Mouse (Mus musculus) retina, postnatal 1 day (tissue): Measurements from ENCODE around the gene Coq5.

ENCODE experiments used
- DNase-seq: peaks from one replicate; pipeline ENCODE4 v3.0.0-alpha.2; 2012

Gene Coq5

GRCm38 (mm10) chr5:115279226-115280049 is at the start of gene Coq5:
Gene Coq5 (plus strand): TSS chr5:115279666.
- peak; percentile 89 for DNase-seq

- no peak for DNase-seq
These were observed 48.5 kb upstream of the Coq5 start for GRCm38 (mm10) chr5:115230830-115231551.

GRCm38 (mm10) chr5:115231552-115232120 is 47.8 kb upstream of the Coq5 start:
- no peak for DNase-seq

- no peak for DNase-seq
These were observed 47.0 kb upstream of the Coq5 start for GRCm38 (mm10) chr5:115232516-115232915.

GRCm38 (mm10) chr5:115233031-115233780 is 46.3 kb upstream of the Coq5 start:
- no peak for DNase-seq

GRCm38 (mm10) chr5:115234519-115234918 is 44.9 kb upstream of the Coq5 start:
- DNase-seq: no peak

- DNase-seq: peak; percentile 91
These were observed 44.1 kb upstream of the Coq5 start for GRCm38 (mm10) chr5:115235323-115235771.

- peak; percentile 91 for DNase-seq
These were observed 43.6 kb upstream of the Coq5 start, which contains the start of gene Pop5 for GRCm38 (mm10) chr5:115235786-115236263. Gene Pop5 (plus strand): TSS chr5:115235836.

- peak; percentile 93 for DNase-seq
These were observed 41.4 kb upstream of the Coq5 start for GRCm38 (mm10) chr5:115237803-115238728.

- no peak for DNase-seq
These were observed 40.7 kb upstream of the Coq5 start for GRCm38 (mm10) chr5:115238729-115239195.

GRCm38 (mm10) chr5:115240191-115240590 is 39.3 kb upstream of the Coq5 start:
- DNase-seq: no peak

GRCm38 (mm10) chr5:115255472-115255871 is 24.0 kb upstream of the Coq5 start:
- no peak for DNase-seq

- DNase-seq: no peak
These were observed 22.4 kb upstream of the Coq5 start for GRCm38 (mm10) chr5:115256909-115257546.

GRCm38 (mm10) chr5:115260356-115260755 is 19.1 kb upstream of the Coq5 start:
- DNase-seq: no peak

- no peak for DNase-seq
These were observed 18.3 kb upstream of the Coq5 start for GRCm38 (mm10) chr5:115261141-115261540.

- no peak for DNase-seq
These were observed 17.6 kb upstream of the Coq5 start for GRCm38 (mm10) chr5:115261880-115262279.

GRCm38 (mm10) chr5:115262502-115263291 is 16.8 kb upstream of the Coq5 start:
- peak; percentile 61 for DNase-seq

GRCm38 (mm10) chr5:115266340-115266739 is 13.1 kb upstream of the Coq5 start:
- no peak for DNase-seq

- DNase-seq: no peak
These were observed 12.5 kb upstream of the Coq5 start for GRCm38 (mm10) chr5:115266787-115267468.
